Mouse (Mus musculus) ES-Bruce4 (cell line): ENCODE data around the gene Cacna1d.

Experiments used
- CTCF ChIP-seq: IDR thresholded peaks from one replicate; pipeline ENCODE4 v1.8.1; 2011; ENCODE audit warnings: low read depth, low read length
- EP300 ChIP-seq: IDR thresholded peaks from 2 replicates; pipeline ENCODE4 v1.6.1; 2011; ENCODE audit warnings: low read depth, low read length; ENCODE audit not compliant: insufficient read depth
- POLR2A ChIP-seq: IDR thresholded peaks from one replicate; pipeline ENCODE4 v1.8.1; 2011; ENCODE audit warnings: low read length; ENCODE audit not compliant: insufficient read depth

DNA sequence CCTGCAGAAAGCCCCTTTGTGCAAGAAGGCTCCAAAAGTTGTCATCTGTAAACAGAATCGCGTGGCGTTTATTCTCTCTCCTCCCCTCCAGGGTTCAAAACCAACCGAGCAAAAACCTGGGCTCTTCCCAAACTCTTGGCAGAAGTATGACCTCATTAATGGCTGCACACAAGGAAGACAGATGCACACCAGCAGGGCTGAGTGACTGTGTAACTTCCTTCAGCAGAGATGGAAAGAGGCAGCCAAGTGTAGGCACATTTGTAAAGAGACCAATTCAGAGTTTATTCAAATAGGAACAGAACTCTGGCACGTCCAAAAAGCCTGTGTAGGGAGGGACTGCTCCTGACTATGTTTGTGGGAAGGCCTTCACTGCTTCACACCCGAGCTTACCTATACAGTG, 385.7 kb downstream of the Cacna1d start:
- TF ChIP-seq CTCF (no peak), POLR2A (no peak), EP300 (no peak)
